Mouse (Mus musculus): ENCODE measurements at regions not wholly inside any gene's neighbourhood (a gene's known extent, or its start where the extent isn't known, plus 50 kb on each side); places are given as distances from the start of the nearest gene placed in this dataset.

DNA sequence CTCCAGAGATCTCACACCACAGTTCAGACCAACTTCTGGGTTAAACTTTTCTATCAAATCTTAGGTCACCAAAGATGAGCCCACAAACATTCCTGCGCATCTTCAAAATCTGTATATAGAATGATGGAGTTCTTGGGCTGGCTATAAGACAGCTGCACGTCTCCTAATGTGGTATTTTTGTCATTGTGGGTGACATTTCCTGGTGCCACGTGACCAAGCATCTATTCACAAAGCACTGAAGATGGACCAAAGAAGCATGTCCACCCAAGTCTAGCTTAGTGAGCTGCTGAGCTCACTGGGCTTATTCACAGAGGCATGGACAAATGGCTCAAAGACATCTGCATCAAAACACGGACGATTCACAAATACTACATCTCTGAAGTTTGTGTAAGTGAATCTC, 72.8 kb upstream of the Itgb1 start:
- Histone ChIP-seq H3K27ac (ENCODE audit: insufficient read depth, low read depth, low read length) (no peak overlapping the region), H3K4me3 (ENCODE audit: insufficient read depth, low read length) (no peak overlapping the region), H3K4me1 (ENCODE audit: control insufficient read depth, insufficient read depth, low read length) (peaks cover 2% of the 10 kb centered on the region; the same call in 1 of the 2 replicates)
- TF ChIP-seq POLR2A (IDR thresholded peaks at IDR 0.05; ENCODE audit: borderline replicate concordance, low read depth, low read length) (no peak), CTCF (IDR thresholded peaks at IDR 0.05; ENCODE audit: low read depth, low read length) (no peak)

DNA sequence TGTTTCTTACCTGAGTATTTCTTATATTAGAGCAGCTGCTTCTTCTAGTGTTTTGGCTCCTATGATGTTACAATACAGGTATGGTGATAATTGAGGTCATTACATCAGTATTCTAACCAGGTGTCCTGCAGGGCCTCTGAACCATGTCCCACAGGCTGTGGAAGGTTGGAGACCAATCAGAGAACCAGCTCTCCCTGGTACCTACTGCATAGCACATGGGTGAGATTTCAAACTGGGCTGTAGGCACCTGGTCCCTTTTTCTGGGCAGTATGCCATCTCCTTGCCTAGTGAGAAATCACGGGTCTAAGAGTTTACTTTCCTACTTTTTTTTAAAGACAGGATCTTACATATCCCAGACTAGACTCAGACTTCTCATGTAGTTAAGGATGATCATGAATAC, 67.6 kb upstream of the Itgb1 start:
- TF ChIP-seq CTCF (IDR thresholded peaks at IDR 0.05; ENCODE audit: low read depth, low read length), result no peak
- no peak for TF ChIP-seq POLR2A (IDR thresholded peaks at IDR 0.05; ENCODE audit: borderline replicate concordance, low read depth, low read length)
- Histone ChIP-seq H3K4me1 (ENCODE audit: control insufficient read depth, insufficient read depth, low read length) (no peaks in the 10 kb centered on the region), H3K27ac (ENCODE audit: insufficient read depth, low read depth, low read length) (no peak overlapping the region), H3K4me3 (ENCODE audit: insufficient read depth, low read length) (no peak overlapping the region)

DNA sequence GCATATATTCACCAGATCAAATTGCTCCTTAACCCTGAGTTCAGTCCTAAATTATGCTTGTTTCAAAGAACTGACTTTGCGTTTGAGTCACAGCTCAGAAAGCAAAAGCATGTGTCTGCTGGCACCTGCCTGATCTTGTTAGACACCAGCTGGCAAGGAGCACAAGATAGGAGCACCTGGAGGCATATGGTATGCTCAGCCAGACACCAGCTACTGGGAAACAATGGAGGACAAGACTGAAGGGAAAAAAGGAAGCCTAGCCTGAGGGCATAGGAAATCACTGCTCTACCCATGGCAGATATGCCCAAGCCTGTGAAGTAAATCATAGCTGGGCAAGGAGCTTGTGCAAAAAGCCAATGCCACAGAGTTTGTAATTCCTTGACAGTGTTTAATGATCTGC, 66.4 kb upstream of the Itgb1 start:
- Histone ChIP-seq H3K4me3 (ENCODE audit: insufficient read depth, low read length) (no peak overlapping the region), H3K27ac (ENCODE audit: insufficient read depth, low read depth, low read length) (no peak overlapping the region), H3K4me1 (ENCODE audit: control insufficient read depth, insufficient read depth, low read length) (no peaks in the 10 kb centered on the region)
- no peak for TF ChIP-seq POLR2A (IDR thresholded peaks at IDR 0.05; ENCODE audit: borderline replicate concordance, low read depth, low read length)

All from bone marrow macrophage, adult 2 months (primary cell).